Mouse (Mus musculus): ENCODE results near the gene Shisa6. TPM values are rescaled to one million over a fixed set of nuclear protein-coding genes. Genes with fewer than 3 reads are reported as not detected.

Gene Shisa6
- polyA plus RNA-seq, 1 experiment from 2014 or later, result not detected

DNA sequence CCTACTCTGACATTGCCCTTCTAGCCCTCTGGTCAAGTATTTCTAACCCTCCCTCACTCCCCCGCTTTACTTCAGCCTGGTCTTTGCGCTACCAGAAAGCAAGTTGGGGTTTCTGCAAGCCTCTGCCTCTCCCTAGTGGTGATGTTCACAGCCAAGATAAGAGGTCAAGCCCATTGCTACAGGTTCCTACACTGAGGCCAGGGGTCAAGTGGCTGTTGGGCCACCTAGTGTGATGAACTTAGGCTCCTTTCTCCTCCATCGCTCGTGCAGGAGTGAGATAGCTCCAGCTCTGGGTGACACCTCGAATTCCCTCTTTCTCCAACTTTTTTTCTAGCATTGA is 1.2 kb upstream of the Shisa6 start:
- DNase-seq (ENCODE audit: low read depth, low spot score), result no peak
- ATAC-seq, result no peak
- TF ChIP-seq CTCF (IDR thresholded peaks at IDR 0.05), result no peak
- in situ Hi-C loops (cut with MboI; ENCODE audit: low pct_unique_long_range_greater_than_20kb), result no loop called here
- H3K27me3 ChIP-seq, result no peaks in the 10 kb centered on the region
- POLR2A ChIA-PET, result no interaction called here
- CTCF ChIA-PET, result no interaction called here

DNA sequence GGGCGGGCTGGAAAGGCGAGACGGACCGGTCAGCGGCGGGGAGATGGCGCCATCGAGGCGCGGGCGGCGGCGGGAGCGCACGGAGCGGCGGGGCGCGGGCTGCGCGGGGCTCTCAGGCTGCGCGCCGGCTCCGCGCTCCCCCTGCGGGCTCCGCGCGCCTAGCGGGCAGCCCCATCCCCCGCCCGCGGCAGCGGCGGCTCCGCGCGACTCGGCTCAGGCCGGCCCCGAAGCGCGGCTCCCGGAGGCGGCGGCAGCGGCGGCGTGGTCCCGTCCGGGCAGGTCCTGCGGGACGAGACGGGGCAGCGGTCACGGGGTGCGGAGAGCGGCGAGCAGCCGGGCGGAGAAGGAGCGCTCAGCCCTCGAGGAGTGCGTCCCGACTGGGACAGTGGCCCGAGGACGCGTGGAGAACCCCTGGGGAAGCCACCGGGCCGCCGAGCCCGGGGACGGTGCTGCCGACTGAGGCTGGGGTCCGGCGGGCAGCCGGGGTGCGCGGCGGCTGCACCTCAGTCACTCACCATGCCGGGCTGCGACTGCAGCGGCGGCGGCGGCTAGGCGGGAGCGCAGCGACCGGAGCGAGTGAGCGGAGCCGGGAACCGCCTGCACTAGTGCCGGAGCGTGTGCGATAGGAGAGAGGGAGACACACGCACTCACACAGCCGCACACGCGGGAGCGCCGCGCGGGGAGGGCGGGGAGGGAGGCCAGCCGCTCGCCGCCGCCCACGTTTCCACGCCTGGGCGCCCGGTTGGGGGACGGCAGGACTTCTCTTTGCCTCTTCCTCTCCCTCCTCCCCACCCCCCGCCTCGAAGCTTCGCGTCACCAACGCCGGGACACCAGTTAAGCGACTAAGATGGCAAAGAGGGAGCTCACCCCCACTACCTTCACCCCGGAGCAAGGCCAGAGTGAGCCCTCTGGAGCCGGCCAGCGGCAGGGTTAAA is 549 bp upstream of the Shisa6 start:
- H3K27me3 ChIP-seq, result no peaks in the 10 kb centered on the region
- CTCF ChIA-PET, result no interaction called here
- peak; percentile 11 for ATAC-seq

DNA sequence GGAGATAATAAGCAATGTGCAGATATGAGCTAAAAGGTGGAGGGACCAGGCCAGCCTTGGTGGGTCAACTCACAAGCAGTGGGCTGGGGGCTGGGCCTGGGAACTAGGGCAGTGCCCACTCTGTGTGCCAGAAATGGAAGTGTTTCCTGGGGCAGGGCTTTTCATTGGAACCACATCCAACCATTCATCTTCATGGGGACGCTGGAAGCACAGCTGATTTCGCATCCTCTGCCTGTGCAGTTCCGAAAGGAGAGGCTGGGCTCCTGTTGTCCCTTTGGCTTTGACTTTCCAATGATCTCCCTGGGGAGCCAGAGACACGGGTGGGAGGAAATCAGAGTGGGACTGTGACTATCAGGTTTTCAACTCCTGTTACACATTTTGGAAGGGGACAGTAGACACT is 1.5 kb downstream of the Shisa6 start:
- CTCF ChIA-PET, result no interaction called here
- in situ Hi-C loops (cut with MboI; ENCODE audit: low pct_unique_long_range_greater_than_20kb), result no loop called here
- no peak for ATAC-seq
- no peak for TF ChIP-seq CTCF (IDR thresholded peaks at IDR 0.05)
- POLR2A ChIA-PET, result no interaction called here
- no peak for DNase-seq (ENCODE audit: low read depth, low spot score)
- H3K27me3 ChIP-seq, result no peaks in the 10 kb centered on the region

More for the DNA sequence above, 549 bp upstream of the Shisa6 start:
- TF ChIP-seq CTCF (IDR thresholded peaks at IDR 0.05), result no peak
- in situ Hi-C loops (cut with MboI; ENCODE audit: low pct_unique_long_range_greater_than_20kb), result no loop called here
- POLR2A ChIA-PET, result no interaction called here
- DNase-seq (ENCODE audit: low read depth, low spot score), result no peak

DNA sequence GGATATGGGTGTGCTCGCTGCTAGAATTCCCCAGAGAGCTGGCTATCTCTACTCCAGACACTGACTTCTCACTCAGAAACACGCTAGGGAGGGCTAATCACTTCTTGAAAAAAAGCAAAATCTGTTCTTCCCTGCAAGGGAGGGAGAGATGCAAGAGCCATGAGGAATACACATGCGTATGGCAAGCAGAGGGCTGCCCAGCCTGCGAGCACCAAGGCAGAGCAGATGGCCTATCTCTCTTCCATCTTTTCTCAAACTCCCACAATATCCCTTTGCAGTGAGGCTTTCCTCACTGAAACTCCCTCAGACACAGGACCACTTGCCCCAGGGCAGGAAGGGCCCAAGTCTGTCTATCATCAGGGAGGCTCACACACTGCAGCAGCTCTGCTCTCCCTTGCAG is 3.4 kb downstream of the Shisa6 start:
- no peak for TF ChIP-seq CTCF (IDR thresholded peaks at IDR 0.05)
- DNase-seq (ENCODE audit: low read depth, low spot score), result no peak
- in situ Hi-C loops (cut with MboI; ENCODE audit: low pct_unique_long_range_greater_than_20kb), result no loop called here
- no peaks in the 10 kb centered on the region for H3K27me3 ChIP-seq
- ChIA-PET POLR2A (no interaction called here), CTCF (no interaction called here)
- ATAC-seq, result no peak

DNA sequence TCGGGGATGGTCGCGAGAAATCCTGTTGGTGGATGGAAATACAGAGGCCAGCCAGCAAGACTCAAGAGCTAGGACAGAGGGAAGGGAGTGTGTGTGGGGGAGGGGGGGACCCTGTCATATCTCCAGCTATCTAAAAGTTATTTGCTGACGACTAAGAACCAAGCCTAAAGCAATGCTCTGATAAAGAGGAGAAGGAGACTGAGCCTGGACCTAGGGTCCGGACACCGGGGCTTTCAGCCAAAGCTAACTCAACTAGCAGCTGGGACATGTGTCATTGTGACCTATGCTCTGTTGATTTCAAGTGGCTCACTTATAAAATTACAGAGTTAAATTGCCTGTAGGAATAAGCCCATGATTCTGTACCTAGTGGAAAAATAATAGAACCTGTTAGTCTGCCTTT is 6.4 kb downstream of the Shisa6 start:
- ChIA-PET POLR2A (no interaction called here), CTCF (no interaction called here)
- no peak for TF ChIP-seq CTCF (IDR thresholded peaks at IDR 0.05)
- ATAC-seq, result no peak
- in situ Hi-C loops (cut with MboI; ENCODE audit: low pct_unique_long_range_greater_than_20kb), result no loop called here
- no peaks in the 10 kb centered on the region for H3K27me3 ChIP-seq
- no peak for DNase-seq (ENCODE audit: low read depth, low spot score)

DNA sequence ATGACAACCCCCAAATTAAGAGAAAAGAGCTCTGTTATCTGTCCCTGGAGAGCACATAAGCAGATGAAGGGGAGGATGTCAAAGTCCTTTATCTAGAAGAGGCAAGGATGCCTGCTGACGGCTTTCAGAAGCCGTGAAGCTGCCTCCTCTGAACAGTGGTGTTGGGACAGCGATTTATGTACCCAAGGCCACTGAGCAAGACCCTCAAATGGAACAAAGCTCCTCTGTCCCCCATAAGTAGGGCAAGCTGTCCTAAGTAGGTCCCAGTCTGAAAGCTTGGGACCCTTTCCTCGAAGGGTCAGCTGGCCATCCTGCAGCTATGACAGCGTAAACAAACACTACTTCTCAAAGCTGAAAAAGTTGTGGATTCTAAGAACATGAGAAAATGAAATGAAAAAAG is 11.4 kb downstream of the Shisa6 start:
- DNase-seq (ENCODE audit: low read depth, low spot score) (no peak), ATAC-seq (no peak)
- H3K27me3 ChIP-seq, result no peaks in the 10 kb centered on the region
- TF ChIP-seq CTCF (IDR thresholded peaks at IDR 0.05), result no peak
- ChIA-PET CTCF (no interaction called here), POLR2A (no interaction called here)
- in situ Hi-C loops (cut with MboI; ENCODE audit: low pct_unique_long_range_greater_than_20kb), result no loop called here

DNA sequence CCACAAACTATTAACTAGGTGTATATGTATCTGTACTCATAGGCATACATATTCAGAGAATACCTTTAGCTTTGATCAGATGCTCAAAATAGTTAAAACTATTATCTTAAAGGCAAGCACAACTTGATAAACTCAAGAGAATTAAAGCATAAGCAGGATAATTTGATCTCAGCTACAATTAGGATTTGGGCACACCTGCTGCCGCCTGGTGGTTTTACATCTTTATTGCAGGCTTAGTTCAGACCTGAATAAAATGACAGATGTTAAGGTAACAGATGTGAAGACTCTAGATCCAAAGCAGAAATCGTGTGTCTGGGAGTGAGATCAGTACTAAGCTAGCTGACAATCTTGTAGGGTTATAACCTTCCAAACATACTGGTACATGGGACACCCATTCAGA is 24.8 kb downstream of the Shisa6 start:
- ChIA-PET CTCF (no interaction called here), POLR2A (no interaction called here)
- no peak for ATAC-seq
- DNase-seq (ENCODE audit: low read depth, low spot score), result no peak
- H3K27me3 ChIP-seq, result no peaks in the 10 kb centered on the region
- no peak for TF ChIP-seq CTCF (IDR thresholded peaks at IDR 0.05)
- in situ Hi-C loops (cut with MboI; ENCODE audit: low pct_unique_long_range_greater_than_20kb), result no loop called here

DNA sequence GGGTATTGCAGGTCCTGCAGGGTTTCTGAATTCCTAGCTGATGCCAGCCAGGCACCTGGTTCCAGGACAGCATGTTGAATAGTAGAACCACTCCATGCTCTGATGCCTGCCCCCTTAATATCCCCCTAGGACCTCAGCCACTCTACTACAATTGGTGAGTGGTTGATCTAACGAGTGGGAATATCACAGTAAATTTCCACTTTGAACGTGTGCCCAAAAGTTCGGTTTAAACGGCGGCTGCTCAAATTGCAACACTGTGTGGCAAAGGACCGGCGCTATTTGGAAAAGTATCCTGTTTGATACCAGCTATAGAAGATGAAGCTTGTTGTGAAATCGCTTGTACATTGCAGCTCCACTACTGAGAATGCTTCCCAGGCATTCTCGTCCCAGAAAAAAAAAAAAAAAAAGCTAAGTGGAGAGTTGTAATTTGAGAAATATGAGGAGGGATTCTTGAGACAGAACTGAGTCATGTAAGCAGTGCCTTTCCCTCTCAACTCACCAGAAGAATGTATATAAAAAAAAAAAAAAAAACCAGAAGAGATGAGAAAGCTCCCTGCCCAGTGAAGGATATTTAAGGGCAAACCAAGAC is 26.8 kb downstream of the Shisa6 start:
- POLR2A ChIA-PET, result no interaction called here
- no peaks in the 10 kb centered on the region for H3K27me3 ChIP-seq
- TF ChIP-seq CTCF (IDR thresholded peaks at IDR 0.05), result no peak
- CTCF ChIA-PET, result no interaction called here
- in situ Hi-C loops (cut with MboI; ENCODE audit: low pct_unique_long_range_greater_than_20kb), result no loop called here
- ATAC-seq (no peak), DNase-seq (ENCODE audit: low read depth, low spot score) (no peak)

DNA sequence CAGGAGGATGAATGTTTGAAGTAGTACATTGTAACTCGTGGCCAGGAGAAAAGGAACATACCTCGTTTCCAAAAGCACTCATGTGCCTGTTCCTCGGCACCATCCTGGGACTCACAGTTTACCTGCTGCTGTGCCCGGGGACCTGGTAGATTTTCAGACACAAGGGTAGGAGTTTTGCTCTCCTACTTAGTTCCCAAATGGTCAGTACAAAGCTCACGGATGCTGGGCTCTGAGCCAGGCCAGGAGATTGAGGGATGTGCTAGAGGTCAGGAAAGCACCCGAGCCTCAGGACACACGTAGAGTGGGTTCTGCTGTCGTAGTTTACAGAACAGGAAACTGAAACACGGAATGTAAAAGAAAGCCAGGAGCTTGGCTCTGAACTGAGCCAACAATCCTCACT is 29.5 kb downstream of the Shisa6 start:
- in situ Hi-C loops (cut with MboI; ENCODE audit: low pct_unique_long_range_greater_than_20kb), result no loop called here
- POLR2A ChIA-PET, result no interaction called here
- H3K27me3 ChIP-seq, result no peaks in the 10 kb centered on the region
- no peak for ATAC-seq
- no peak for DNase-seq (ENCODE audit: low read depth, low spot score)
- TF ChIP-seq CTCF (IDR thresholded peaks at IDR 0.05), result no peak
- CTCF ChIA-PET, result interaction anchor here (1.2 kb wide), 1 partner anchor 39 kb away, joined by 3 read pairs; no protein-coding TSS in a partner anchor

DNA sequence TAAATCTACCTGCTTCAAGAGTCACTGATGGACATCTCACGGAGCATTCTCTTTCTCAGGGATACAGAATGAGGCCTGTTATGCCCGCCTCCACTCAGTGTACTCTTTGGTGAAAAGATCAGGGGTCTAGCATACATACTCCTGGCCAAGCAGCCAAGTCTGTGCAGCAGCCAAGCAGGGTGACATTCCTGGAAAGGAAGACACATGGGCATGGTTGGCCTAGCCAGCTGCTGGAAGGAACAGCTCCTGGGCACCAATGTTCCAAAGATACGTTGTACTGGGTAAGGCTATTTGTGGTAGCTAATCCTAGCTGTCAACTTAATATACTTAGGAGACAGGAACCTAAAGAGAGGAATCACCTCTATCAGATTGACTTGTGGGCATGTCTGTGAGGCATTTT is 31.4 kb downstream of the Shisa6 start:
- TF ChIP-seq CTCF (IDR thresholded peaks at IDR 0.05), result no peak
- in situ Hi-C loops (cut with MboI; ENCODE audit: low pct_unique_long_range_greater_than_20kb), result no loop called here
- POLR2A ChIA-PET, result no interaction called here
- H3K27me3 ChIP-seq, result no peaks in the 10 kb centered on the region
- ATAC-seq, result no peak
- no peak for DNase-seq (ENCODE audit: low read depth, low spot score)
- CTCF ChIA-PET, result no interaction called here

DNA sequence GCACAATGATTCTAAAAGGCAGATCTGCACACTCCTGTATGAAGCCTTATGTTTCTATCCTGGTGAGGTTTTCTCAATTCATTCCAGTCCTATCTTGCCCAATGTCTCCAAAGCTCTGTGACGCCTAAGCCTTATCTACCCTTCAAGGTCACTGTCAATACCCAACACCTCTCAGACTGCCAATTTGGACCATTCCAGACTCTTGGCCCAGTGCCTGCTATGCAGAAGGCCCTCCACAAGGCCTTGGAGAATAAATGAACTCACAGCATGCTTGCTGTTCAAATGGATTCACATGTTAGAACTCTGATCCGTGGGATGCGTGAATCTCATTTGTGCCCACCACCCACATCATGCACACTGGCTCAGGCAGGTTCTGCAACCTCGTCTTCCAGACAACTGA is 38.0 kb downstream of the Shisa6 start:
- in situ Hi-C loops (cut with MboI; ENCODE audit: low pct_unique_long_range_greater_than_20kb), result no loop called here
- H3K27me3 ChIP-seq, result no peaks in the 10 kb centered on the region
- ChIA-PET CTCF (no interaction called here), POLR2A (no interaction called here)
- ATAC-seq, result no peak
- no peak for TF ChIP-seq CTCF (IDR thresholded peaks at IDR 0.05)
- no peak for DNase-seq (ENCODE audit: low read depth, low spot score)

DNA sequence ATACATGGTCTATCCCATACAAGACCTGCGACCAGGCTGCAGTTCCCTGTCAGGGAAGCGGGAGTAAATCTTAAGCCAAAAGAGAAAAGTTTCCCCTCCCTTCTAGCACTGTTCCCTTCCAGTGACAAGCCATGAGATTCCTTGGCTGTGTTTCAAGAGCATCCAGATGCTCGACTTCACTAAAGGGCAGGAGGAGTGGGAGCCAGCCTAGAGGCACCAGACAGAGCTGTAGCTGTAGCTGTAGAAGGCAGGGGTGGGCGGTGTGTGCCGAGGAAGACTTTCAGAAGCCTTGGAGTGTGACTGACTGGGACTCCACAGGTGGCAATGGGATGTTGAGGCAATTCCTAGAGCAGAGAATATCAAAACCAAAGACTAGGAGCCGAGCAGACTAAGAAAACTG is 43.3 kb downstream of the Shisa6 start:
- ChIA-PET CTCF (no interaction called here), POLR2A (no interaction called here)
- H3K27me3 ChIP-seq, result no peaks in the 10 kb centered on the region
- in situ Hi-C loops (cut with MboI; ENCODE audit: low pct_unique_long_range_greater_than_20kb), result no loop called here
- DNase-seq (ENCODE audit: low read depth, low spot score), result no peak
- TF ChIP-seq CTCF (IDR thresholded peaks at IDR 0.05), result no peak
- no peak for ATAC-seq

Measured in Patski (cell line).